Mouse (Mus musculus) hindbrain, embryonic 16.5 days (tissue): Measurements from ENCODE around the gene Olfr32. TPM values are rescaled to one million over a fixed set of nuclear protein-coding genes. Genes with fewer than 3 reads are reported as not detected.
"Not testable (repeated sequence)": the region's sequence is repeated elsewhere in the genome, so short reads cannot be mapped to it uniquely, and the experiment has no call there.

Experiments used
- ATAC-seq: fragments of 200-750 bp; cut with Nextera tagmentation; 2 replicates; pipeline ENCODE4 v1.8.0; 2017; ENCODE audit warnings: moderate TSS enrichment, moderate library complexity
- H3K27ac ChIP-seq: fragments of 300-500 bp; sonication (generic); 2 replicates; pipeline ENCODE4 v1.5.1; 2014; ENCODE audit warnings: low read depth, mild to moderate bottlenecking, control low read depth, low read length, moderate library complexity
- H3K27me3 ChIP-seq: fragments of 300-500 bp; sonication (generic); replicated peaks from 2 replicates; pipeline ENCODE4 v1.6.1; 2014; ENCODE audit warnings: low read length; ENCODE audit not compliant: control insufficient read depth, insufficient read depth
- H3K36me3 ChIP-seq: fragments of 300-500 bp; sonication (generic); 2 replicates; pipeline ENCODE4 v1.6.1; 2014; ENCODE audit warnings: mild to moderate bottlenecking, low read length, moderate library complexity, mixed read lengths; ENCODE audit not compliant: control insufficient read depth, insufficient read depth
- H3K4me1 ChIP-seq: fragments of 300-500 bp; sonication (generic); 2 replicates; pipeline ENCODE4 v1.6.1; 2014; ENCODE audit warnings: low read depth, low read length; ENCODE audit not compliant: control insufficient read depth, insufficient read depth
- H3K4me2 ChIP-seq: fragments of 300-500 bp; sonication (generic); 2 replicates; pipeline ENCODE4 v1.6.1; 2014; ENCODE audit warnings: mild to moderate bottlenecking, low read length, control low read depth, moderate library complexity
- H3K4me3 ChIP-seq: fragments of 300-500 bp; sonication (generic); 2 replicates; pipeline ENCODE4 v1.5.1; 2014; ENCODE audit warnings: mild to moderate bottlenecking, low read length, control low read depth, moderate library complexity
- H3K9ac ChIP-seq: fragments of 300-500 bp; sonication (generic); 2 replicates; pipeline ENCODE4 v1.6.1; 2014; ENCODE audit warnings: low read depth, mild to moderate bottlenecking, control low read depth, low read length, moderate library complexity
- H3K9me3 ChIP-seq: fragments of 300-500 bp; sonication (generic); 2 replicates; pipeline ENCODE4 v1.6.1; 2014; ENCODE audit warnings: mild to moderate bottlenecking, low read length, moderate library complexity; ENCODE audit not compliant: control insufficient read depth
- WGBS: fragments of 180-500 bp; shearing (Covaris S2); extraction: QIAGEN DNeasy Blood & Tissue Kit; methylation state at CpG from one replicate; pipeline ENCODE4 v1.1.7; 2014; 5-methylcytosine and 5-hydroxymethylcytosine counted together
- polyA plus RNA-seq: library from polyadenylated mRNA; unstranded; fragments of >200 nt; fragmentation: Nextera tagmentation; extraction: Ambion mirVana; gene quantifications from 2 replicates; pipeline ENCODE4 v1.2.1, GENCODE M21; 2015

Gene Olfr32
- polyA plus RNA-seq, result not detected in 2 replicates

GRCm38 (mm10) chr2:90142196-90142595 is at the start of gene Olfr32:
TSS of gene Olfr32 (minus strand) at chr2:90142296.
- Histone ChIP-seq H3K27me3 (no peaks in the 10 kb centered on the region), H3K27ac (no peak within 1 kb of the TSS), H3K9ac (no peak within 1 kb of the TSS), H3K4me1 (no peaks in the 10 kb centered on the region), H3K36me3 (no peaks in the 10 kb centered on the region), H3K4me3 (no peak within 1 kb of the TSS), H3K4me2 (no peak within 1 kb of the TSS), H3K9me3 (no peaks in the 10 kb centered on the region)
- no peak for ATAC-seq

DNA sequence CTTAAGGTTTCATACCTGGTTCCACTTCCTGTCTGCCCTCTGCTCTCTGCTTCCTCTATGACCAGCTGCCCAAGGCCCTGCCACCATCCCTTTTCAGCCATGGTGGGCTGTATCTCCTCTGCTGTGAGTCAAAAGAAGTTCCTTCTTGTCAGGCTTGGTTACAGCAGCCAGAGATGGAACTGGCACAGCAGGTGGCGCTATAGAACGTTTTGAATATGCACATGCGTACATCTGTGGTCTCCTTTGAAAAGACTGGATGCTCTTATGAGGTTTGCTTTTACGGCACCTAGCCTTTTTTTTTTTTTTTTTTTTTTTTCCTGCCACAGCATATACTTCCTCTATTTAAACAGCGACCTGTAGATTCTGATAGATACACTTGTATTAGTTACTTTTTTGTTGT is 45.0 kb upstream of the Olfr32 start:
- not testable (repeated sequence) for ATAC-seq, H3K9ac ChIP-seq, H3K36me3 ChIP-seq, H3K9me3 ChIP-seq, H3K27ac ChIP-seq, H3K4me1 ChIP-seq, H3K4me2 ChIP-seq, H3K4me3 ChIP-seq, H3K27me3 ChIP-seq
- no CpG with 5 or more reads among the region's 5 CpGs for WGBS

GRCm38 (mm10) chr2:90186082-90186481 is 44.0 kb upstream of the Olfr32 start:
- H3K4me3 ChIP-seq, H3K9me3 ChIP-seq, H3K4me1 ChIP-seq, H3K27me3 ChIP-seq, H3K27ac ChIP-seq, ATAC-seq, H3K36me3 ChIP-seq, H3K4me2 ChIP-seq, H3K9ac ChIP-seq: not testable (repeated sequence)
- WGBS, result no CpG with 5 or more reads among the region's 4 CpGs

- no peaks in the 10 kb centered on the region for H3K4me1 ChIP-seq
- H3K4me3 ChIP-seq, result no peak overlapping the region
- H3K4me2 ChIP-seq, result no peak overlapping the region
- no peaks in the 10 kb centered on the region for H3K27me3 ChIP-seq
- 96% methylated on average over 9 of the region's 9 CpGs for WGBS
- H3K27ac ChIP-seq, result no peak overlapping the region
- no peak overlapping the region for H3K9ac ChIP-seq
- H3K36me3 ChIP-seq, result no peaks in the 10 kb centered on the region
- no peaks in the 10 kb centered on the region for H3K9me3 ChIP-seq
- no peak for ATAC-seq
These were observed 11.8 kb upstream of the Olfr32 start for GRCm38 (mm10) chr2:90153916-90154315.

- Histone ChIP-seq H3K9ac (no peak within 1 kb of the TSS), H3K9me3 (no peaks in the 10 kb centered on the region), H3K4me2 (no peak within 1 kb of the TSS), H3K27me3 (no peaks in the 10 kb centered on the region), H3K4me3 (no peak within 1 kb of the TSS), H3K4me1 (no peaks in the 10 kb centered on the region), H3K27ac (no peak within 1 kb of the TSS), H3K36me3 (no peaks in the 10 kb centered on the region)
- ATAC-seq, result no peak
- WGBS, result 90% methylated on average over 3 of the region's 3 CpGs
These were observed 10.9 kb upstream of the Olfr32 start, which contains the start of gene Olfr1270 for GRCm38 (mm10) chr2:90152991-90153390. TSS of gene Olfr1270 (minus strand) at chr2:90153091.

GRCm38 (mm10) chr2:90121312-90121711 is 20.8 kb downstream of the Olfr32 start, which contains the start of gene Olfr1269:
TSS of gene Olfr1269 (minus strand) at chr2:90121412.
- Histone ChIP-seq H3K4me3 (no peak within 1 kb of the TSS), H3K27me3 (no peaks in the 10 kb centered on the region), H3K9ac (no peak within 1 kb of the TSS), H3K4me1 (no peaks in the 10 kb centered on the region), H3K4me2 (no peak within 1 kb of the TSS), H3K27ac (no peak within 1 kb of the TSS), H3K9me3 (no peaks in the 10 kb centered on the region), H3K36me3 (no peaks in the 10 kb centered on the region)
- no peak for ATAC-seq
- WGBS, result 90% methylated on average over 1 of the region's 1 CpGs

Other genes starting within 250 kb of the Olfr32 start
- not detected in 2 replicates for gene Olfr1258, start 215.0 kb downstream of the Olfr32 start, polyA plus RNA-seq
- not detected in 2 replicates for gene Olfr1259, start 193.6 kb downstream of the Olfr32 start, polyA plus RNA-seq
- gene Olfr1260, start 168.0 kb downstream of the Olfr32 start, polyA plus RNA-seq, result not detected in 2 replicates
- gene Olfr1261, start 151.1 kb downstream of the Olfr32 start, polyA plus RNA-seq, result not detected in 2 replicates
- not detected in 2 replicates for gene Olfr1262, start 142.2 kb downstream of the Olfr32 start, polyA plus RNA-seq
- not detected in 2 replicates for gene Olfr1263, start 130.2 kb downstream of the Olfr32 start, polyA plus RNA-seq
- gene Olfr1264, start 116.7 kb downstream of the Olfr32 start, polyA plus RNA-seq, result not detected in 2 replicates
- not detected in 2 replicates for gene Olfr1265, start 107.0 kb downstream of the Olfr32 start, polyA plus RNA-seq
- not detected in 2 replicates for gene Olfr140, start 78.7 kb downstream of the Olfr32 start, polyA plus RNA-seq
- gene Olfr1269, start 20.9 kb downstream of the Olfr32 start, polyA plus RNA-seq, result not detected in 2 replicates
- not detected in 2 replicates for gene Olfr1270, start 10.8 kb upstream of the Olfr32 start, polyA plus RNA-seq
- gene Olfr1506, start 82.2 kb upstream of the Olfr32 start, polyA plus RNA-seq, result not detected in 2 replicates
- not detected in 2 replicates for gene Olfr142, start 115.3 kb upstream of the Olfr32 start, polyA plus RNA-seq
- gene Olfr1271, start 128.7 kb upstream of the Olfr32 start, polyA plus RNA-seq, result not detected in 2 replicates
- gene Olfr1272, start 150.5 kb upstream of the Olfr32 start, polyA plus RNA-seq, result not detected in 2 replicates
- gene Gm13769, start 179.9 kb upstream of the Olfr32 start, polyA plus RNA-seq, result not detected in 2 replicates